Mouse (Mus musculus) embryonic fibroblast, embryonic 13.5 days (primary cell): ENCODE results near the gene Fbxw26.
"Not testable (repeated sequence)": the region's sequence is repeated elsewhere in the genome, so short reads cannot be mapped to it uniquely, and the experiment has no call there.

Experiments
- CTCF ChIP-seq: IDR thresholded peaks from 2 replicates; pipeline ENCODE4 v1.5.1; 2011; ENCODE audit warnings: mild to moderate bottlenecking, control low read depth, low read length, moderate library complexity, borderline replicate concordance; ENCODE audit not compliant: insufficient read depth
- POLR2A ChIP-seq: IDR thresholded peaks from 2 replicates; pipeline ENCODE4 v1.6.1; 2011; ENCODE audit warnings: low read depth, mild to moderate bottlenecking, control low read depth, low read length, moderate library complexity

DNA sequence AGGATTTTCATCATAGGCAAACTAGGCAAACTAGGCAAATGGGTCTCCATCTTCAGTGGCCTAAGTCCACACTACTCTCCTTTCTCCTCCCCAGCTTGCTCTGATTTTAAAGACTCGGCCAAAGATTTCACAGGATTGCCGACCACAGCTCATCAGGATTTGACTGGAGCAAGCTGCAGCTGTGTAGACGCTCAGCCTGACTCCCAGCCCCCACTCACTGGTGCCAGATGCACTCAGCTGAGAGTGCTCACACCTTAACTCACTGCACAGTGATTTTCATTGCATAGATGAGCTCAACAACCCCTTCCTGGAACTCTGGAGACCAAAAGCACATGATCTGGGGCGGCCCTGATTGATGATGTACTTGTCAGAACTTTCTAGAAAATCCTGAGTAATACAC lies 43.3 kb downstream of the Fbxw26 start, which contains the start of gene Fbxw18:
- not testable (repeated sequence) for TF ChIP-seq POLR2A, CTCF
